Mouse (Mus musculus): Measurements from ENCODE around the gene Ctbp1.

The Ctbp1 gene

DNA sequence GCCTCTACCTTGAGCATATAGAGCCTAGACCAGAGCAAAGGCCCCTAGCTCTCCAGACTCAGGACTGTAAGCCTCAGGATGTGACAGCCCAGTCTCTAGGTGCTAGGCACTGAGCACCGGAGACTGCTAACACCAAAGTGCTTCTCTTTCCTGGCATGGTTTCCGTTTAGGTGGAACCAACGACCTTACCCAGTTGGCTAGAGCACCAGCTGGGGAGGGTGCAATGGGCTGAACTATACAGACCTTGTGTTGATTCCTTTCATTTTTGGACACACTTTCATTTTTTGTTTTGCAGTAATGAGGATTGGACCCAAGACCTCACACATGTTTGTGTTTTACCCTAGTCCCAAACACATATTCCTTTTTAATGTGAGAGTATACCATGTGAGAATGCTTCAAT is 64.3 kb downstream of the Ctbp1 start:
- DNase-seq (ENCODE audit: extremely low spot score, low read depth, low spot score), result no peak

DNA sequence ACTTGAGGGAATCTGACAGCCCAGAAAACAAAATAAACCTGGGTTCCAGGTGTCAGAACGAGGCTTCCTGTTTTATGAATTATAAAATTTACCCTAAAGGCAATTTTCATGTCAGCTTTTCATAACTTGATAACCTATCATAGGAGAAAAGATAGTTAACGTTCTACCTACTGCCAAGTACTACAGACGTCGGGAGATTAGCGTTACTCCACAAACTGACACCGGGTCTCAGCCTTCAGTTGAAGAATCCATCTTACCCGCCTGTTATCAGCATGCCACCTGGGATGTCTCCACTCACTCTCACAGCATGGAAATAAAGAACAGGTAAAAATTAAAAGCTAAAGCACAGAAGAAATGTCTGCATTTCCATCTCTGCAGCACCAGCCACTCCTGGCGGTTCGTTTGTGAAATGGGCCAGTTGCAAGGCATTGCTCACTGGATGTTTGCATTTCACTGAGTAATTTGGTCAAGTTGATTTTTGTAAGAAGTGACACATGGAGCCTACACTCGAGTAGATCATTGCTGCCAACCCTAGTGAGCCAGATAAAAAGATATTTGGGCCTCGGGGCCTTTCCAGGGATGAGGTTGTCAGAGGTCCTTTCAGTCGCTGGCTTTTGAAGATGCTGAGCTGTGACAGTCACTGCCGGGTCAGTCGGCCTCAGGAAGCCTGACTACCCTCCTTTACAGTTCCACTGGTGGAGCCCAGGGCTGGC is 66.1 kb downstream of the Ctbp1 start:
- DNase-seq (ENCODE audit: extremely low spot score, low read depth, low spot score), result no peak

DNA sequence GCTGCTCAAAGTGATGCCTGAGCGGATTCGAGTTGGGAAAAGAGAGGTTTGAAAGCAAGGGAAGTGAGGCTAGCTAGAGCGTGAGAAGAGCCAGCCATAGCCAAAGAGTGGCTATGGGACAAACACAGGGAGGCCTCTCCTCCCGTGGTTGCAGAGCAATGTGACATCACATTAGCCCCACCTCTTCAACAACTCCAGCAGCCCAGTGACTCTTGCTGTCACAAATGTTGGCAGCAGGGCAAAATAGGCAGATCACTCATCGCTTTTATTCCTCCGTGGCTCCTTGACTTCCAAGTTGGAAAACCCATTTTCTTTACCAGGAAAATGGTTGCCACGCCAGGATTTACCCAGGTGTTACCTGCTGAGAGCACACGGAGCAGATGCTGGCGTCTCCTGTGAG is 67.7 kb downstream of the Ctbp1 start:
- DNase-seq (ENCODE audit: extremely low spot score, low read depth, low spot score), result no peak

DNA sequence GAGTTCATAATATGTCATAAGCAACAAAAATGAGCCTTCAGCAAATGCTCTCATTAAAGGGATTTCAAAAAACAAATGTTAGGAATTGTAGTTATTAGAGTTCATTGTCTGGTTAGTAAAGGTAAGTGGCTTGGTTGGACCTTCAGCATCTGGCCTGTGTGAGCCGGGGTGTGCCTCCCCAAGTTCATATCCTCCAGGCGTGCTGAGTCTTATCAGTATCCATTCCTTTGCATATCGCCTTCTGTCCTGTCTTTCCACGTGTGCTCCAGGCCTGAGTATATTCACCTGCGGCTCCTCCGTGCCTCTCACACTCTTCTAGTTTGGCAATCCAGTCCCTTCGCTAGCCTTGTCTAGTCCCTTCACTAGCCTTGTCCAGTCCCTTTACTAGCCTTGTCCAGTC is 68.5 kb downstream of the Ctbp1 start:
- no peak for DNase-seq (ENCODE audit: extremely low spot score, low read depth, low spot score)

DNA sequence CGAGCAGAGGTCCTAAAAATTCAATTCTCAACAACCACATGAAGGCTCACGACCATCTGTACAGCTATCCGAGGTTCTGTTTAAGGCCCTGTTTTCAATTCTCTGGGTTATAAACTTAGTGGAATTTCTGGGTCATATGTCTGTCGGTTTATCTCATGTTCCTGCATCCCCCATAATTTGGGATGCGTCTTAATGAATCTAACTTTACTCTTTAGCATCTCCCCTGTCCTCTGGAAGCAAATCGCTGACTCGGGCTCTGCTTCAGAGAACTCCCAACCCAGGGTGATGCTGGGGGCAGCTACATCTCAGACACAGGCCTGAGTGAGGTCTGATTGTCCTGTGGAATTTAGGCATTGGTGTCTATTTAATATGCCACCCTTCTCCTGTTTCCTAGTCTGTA is 70.5 kb downstream of the Ctbp1 start:
- no peak for DNase-seq (ENCODE audit: extremely low spot score, low read depth, low spot score)

DNA sequence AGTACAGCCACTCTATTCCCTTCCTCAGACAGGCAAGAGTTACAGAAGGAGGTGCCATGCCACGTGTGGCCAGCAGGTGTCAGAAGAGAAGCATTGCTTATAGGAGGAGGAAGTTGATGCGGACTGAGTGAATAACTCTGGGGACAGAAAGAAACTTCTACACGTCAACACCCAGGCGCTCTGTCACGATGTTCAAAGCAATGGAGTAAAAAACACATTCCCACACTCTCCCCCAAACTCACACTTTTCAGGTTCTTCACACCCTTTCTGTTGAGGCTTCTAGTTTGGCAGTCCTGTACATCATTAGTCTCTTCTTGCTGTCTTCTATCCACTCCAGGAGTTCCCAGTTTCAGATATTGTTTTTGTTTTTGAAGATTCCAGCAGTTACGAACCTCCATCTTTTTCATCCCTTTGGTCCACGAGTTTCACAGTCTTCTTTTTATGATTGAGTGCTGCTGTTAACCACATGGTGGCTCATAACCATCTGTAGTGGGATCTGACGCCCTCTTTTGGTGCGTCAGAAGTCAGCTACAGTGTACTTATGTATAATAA is 71.0 kb downstream of the Ctbp1 start:
- DNase-seq (ENCODE audit: extremely low spot score, low read depth, low spot score), result peak; percentile 75

DNA sequence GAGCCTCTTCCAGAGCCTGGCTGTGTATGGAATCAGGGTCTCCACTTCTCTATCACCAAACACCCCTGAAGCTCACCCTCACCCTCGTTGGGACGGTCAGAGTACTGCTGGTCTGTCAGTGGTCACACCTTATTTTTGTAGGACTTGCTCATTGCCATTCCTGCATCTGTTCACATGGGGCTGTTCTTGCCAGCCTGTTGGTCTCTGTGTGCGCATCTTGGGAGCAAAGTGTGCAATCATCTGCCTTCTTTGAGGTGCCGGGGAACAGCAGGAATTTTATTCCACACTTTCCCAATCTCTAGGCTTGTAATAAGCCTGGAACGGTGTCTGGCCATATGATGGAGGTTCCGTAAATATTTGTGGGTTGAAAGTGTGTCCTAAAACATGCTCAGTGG is 71.6 kb downstream of the Ctbp1 start:
- DNase-seq (ENCODE audit: extremely low spot score, low read depth, low spot score), result no peak

DNA sequence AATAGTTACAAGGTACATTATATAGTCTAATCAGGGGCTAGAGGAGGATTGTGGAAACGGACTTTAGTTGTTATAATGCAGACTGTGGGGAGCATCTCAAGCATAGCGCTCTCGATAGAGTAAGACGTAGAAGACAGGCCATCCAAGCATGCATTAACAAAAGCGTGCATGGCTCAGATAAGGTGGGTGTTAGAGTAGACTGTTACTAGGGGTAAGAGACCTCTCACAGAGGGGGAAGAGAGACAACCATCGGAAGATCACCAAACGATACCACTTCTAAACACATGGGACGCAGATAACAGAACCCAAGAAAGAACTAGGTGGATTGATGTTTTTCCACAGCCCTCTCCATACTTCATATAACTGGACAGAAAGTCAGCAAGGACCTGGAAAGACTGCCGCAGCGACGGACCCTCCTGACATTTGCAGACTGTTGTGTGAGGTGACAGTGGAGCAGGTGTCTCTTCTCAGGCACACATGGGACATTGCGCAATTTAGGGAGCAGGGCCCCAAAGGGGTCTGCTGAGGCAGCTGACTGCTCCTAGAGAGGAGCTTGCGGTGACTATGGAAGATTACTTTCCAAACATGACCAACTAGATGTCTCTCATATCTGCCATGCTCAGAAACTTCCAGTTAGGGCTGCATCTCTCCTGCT is 72.2 kb downstream of the Ctbp1 start:
- no peak for DNase-seq (ENCODE audit: extremely low spot score, low read depth, low spot score)

DNA sequence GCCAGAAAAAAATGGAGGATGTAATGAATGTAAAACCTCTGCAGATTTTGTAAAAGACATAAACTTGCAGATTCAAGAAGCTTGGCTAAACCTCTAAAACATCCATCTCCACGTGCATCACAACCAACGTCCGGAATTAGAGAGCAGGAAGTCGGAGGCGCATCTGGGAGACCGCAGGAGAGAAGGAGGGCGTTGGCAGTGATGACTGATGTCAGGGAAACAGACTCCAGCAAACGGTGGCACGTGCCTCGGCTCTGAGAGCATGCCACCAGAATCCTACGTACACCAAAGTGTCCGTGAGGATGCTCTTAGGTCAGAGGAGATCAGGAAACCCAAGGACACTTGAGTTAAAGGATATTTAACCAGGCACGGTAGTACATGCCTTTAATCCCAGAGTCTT is 73.1 kb downstream of the Ctbp1 start:
- DNase-seq (ENCODE audit: extremely low spot score, low read depth, low spot score), result no peak

DNA sequence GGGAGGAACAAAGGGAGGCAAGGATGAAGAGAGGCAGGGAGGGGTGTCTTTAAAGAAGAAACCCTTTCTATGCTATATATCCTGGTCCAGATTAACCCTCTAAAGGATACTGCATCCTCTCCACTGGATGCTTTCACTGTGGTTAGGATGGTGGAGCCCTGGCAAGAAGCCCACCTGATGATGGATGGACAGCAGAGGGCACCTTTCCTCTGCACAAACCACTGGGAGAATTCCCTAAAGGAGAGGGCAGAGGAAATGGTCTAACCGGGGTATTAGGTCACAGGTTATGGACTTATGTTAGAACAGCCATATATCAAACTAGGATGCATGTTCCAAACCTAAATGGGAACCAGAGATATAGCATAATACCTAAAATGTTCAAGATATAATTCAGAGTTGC is 74.7 kb downstream of the Ctbp1 start:
- no peak for DNase-seq (ENCODE audit: extremely low spot score, low read depth, low spot score)
